In the genomic region with DNA sequence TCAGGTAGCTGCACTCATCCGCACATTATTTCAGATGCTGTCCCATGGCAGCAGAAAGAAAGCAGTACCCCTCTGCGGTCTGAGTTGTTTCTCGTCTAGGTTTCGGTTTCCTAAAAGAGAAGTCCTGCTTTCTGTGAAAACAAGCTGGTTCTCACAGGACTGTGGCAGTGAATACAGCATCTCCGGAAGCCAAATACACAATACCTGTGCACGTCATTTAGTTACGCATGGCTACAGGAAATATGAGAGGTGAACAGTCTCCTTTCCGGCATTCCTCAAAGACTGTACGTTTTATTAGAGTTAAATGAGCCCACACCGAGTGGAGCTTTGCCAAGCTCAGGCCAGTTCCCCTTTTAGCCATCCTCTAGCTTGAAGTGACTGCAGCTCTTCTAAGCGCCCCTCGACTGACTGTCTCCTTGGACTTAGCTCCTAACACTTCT, we compare ENCODE assay signal across 8 mouse cellular contexts. TPM values are rescaled to one million over a fixed set of nuclear protein-coding genes. Genes with fewer than 3 reads are reported as not detected.
DNase-seq lines count a peak whose midpoint lies in the region; ATAC-seq and TF ChIP-seq lines count a peak whose summit lies in the region.

No protein-coding gene starts in this region.

- TF ChIP-seq CTCF in hindbrain, postnatal 0 days (IDR thresholded peaks at IDR 0.05; ENCODE audit: low read depth): no peak
- TF ChIP-seq CTCF in kidney, adult 2 months (conservative IDR thresholded peaks at IDR 0.05; ENCODE audit: insufficient read depth, insufficient read length, low read depth, low read length): no peak

- no peak for ATAC-seq in hindbrain, postnatal 0 days
- ATAC-seq in lung, embryonic 16.5 days (ENCODE audit: low read depth): no peak

- H3K4me1 ChIP-seq in hindbrain, postnatal 0 days (ENCODE audit: insufficient read depth, low read length): no peaks in the 10 kb centered on the region
- H3K4me1 ChIP-seq in hindbrain, embryonic 10.5 days (replicated peaks): peaks cover 12% of the 10 kb centered on the region; the same call in 1 of the 2 replicates
- peaks cover 34% of the 10 kb centered on the region for H3K4me1 ChIP-seq in erythroblast, embryonic 14.5 days (ENCODE audit: control insufficient read depth)
- peaks cover 14% of the 10 kb centered on the region; the same call in 1 of the 2 replicates for H3K4me1 ChIP-seq in kidney, adult 2 months (ENCODE audit: control insufficient read depth, insufficient read depth, low read length)
- no peaks in the 10 kb centered on the region for H3K4me1 ChIP-seq in lung, embryonic 16.5 days (replicated peaks; ENCODE audit: control insufficient read depth, insufficient read depth, low read length)

- peak overlapping the region; percentile 31; the same call in 1 of the 2 replicates for H3K4me2 ChIP-seq in hindbrain, postnatal 0 days (ENCODE audit: low read depth, low read length)
- H3K4me2 ChIP-seq in lung, embryonic 16.5 days (ENCODE audit: low read depth, low read length): peak overlapping the region; percentile 36

- no peak overlapping the region for H3K4me3 ChIP-seq in hindbrain, postnatal 0 days (ENCODE audit: low read length)
- H3K4me3 ChIP-seq in hindbrain, embryonic 10.5 days: no peak overlapping the region
- peak overlapping the region; percentile 58 for H3K4me3 ChIP-seq in erythroblast, embryonic 14.5 days (replicated peaks)
- H3K4me3 ChIP-seq in kidney, adult 2 months (ENCODE audit: insufficient read depth, low read depth, low read length): peak overlapping the region; percentile 40
- peak overlapping the region; percentile 5; the same call in 1 of the 2 replicates for H3K4me3 ChIP-seq in lung, embryonic 16.5 days (ENCODE audit: low read length)

- H3K9ac ChIP-seq in hindbrain, postnatal 0 days (replicated peaks; ENCODE audit: low read length): no peak overlapping the region
- H3K9ac ChIP-seq in lung, embryonic 16.5 days (ENCODE audit: low read length): peak overlapping the region; percentile 5

- intact Hi-C loops in left cerebral cortex, postnatal 36 days (cut with DNase I): no loop called here

- peak overlapping the region; percentile 22; the same call in 1 of the 2 replicates for H3K27ac ChIP-seq in hindbrain, postnatal 0 days
- no peak overlapping the region for H3K27ac ChIP-seq in hindbrain, embryonic 10.5 days
- peak overlapping the region; percentile 95 for H3K27ac ChIP-seq in kidney, adult 2 months (ENCODE audit: insufficient read depth, low read depth, low read length)
- peak overlapping the region; percentile 58 for H3K27ac ChIP-seq in lung, embryonic 16.5 days (ENCODE audit: low read length)

- H3K36me3 ChIP-seq in hindbrain, postnatal 0 days (ENCODE audit: insufficient read depth, low read length): no peaks in the 10 kb centered on the region
- no peaks in the 10 kb centered on the region for H3K36me3 ChIP-seq in hindbrain, embryonic 10.5 days
- no peaks in the 10 kb centered on the region; the same call in 1 of the 2 replicates for H3K36me3 ChIP-seq in erythroblast, embryonic 14.5 days (ENCODE audit: control insufficient read depth)
- no peaks in the 10 kb centered on the region for H3K36me3 ChIP-seq in kidney, adult 2 months (ENCODE audit: control insufficient read depth, insufficient read depth, low read length)
- H3K36me3 ChIP-seq in lung, embryonic 16.5 days (ENCODE audit: control insufficient read depth, insufficient read depth, low read length): no peaks in the 10 kb centered on the region
- H3K36me3 ChIP-seq in splenic B cell, adult 2 months (ENCODE audit: control insufficient read depth, insufficient read depth, low read length, poor library complexity, severe bottlenecking): no peaks in the 10 kb centered on the region; the same call in 1 of the 2 replicates

- 53% methylated on average over 12 of the region's 12 CpGs for WGBS in hindbrain, postnatal 0 days
- WGBS in hindbrain, embryonic 10.5 days: 71% methylated on average over 12 of the region's 12 CpGs
- WGBS in kidney, adult 2 months: 20% methylated on average over 12 of the region's 12 CpGs
- WGBS in lung, embryonic 16.5 days: 44% methylated on average over 12 of the region's 12 CpGs

- no peak for TF ChIP-seq POLR2A in kidney, adult 2 months (IDR thresholded peaks at IDR 0.05; ENCODE audit: low read depth, low read length)

- no peaks in the 10 kb centered on the region for H3K9me3 ChIP-seq in hindbrain, postnatal 0 days (ENCODE audit: low read length)
- H3K9me3 ChIP-seq in hindbrain, embryonic 10.5 days: no peaks in the 10 kb centered on the region
- H3K9me3 ChIP-seq in erythroblast, embryonic 14.5 days (ENCODE audit: control insufficient read depth, low read length): no peaks in the 10 kb centered on the region
- no peaks in the 10 kb centered on the region for H3K9me3 ChIP-seq in lung, embryonic 16.5 days (ENCODE audit: control insufficient read depth, low read length)

- DNase-seq in hindbrain, postnatal 0 days (ENCODE audit: low spot score): no peak
- DNase-seq in hindbrain, embryonic 10.5 days (ENCODE audit: low spot score): no peak
- DNase-seq in kidney, adult 2 months: peak; percentile 62
- peak; percentile 77 for DNase-seq in splenic B cell, adult 2 months (ENCODE audit: low read depth, low spot score)
- DNase-seq in urinary bladder, adult 2 months (ENCODE audit: low spot score): no peak
- DNase-seq in left cerebral cortex, postnatal 36 days (ENCODE audit: low spot score in 2 of 2): no peak

- H3K27me3 ChIP-seq in hindbrain, postnatal 0 days (ENCODE audit: insufficient read depth, low read length): no peaks in the 10 kb centered on the region
- H3K27me3 ChIP-seq in hindbrain, embryonic 10.5 days (ENCODE audit: insufficient read depth, poor library complexity, severe bottlenecking): no peaks in the 10 kb centered on the region
- H3K27me3 ChIP-seq in erythroblast, embryonic 14.5 days (ENCODE audit: control insufficient read depth): no peaks in the 10 kb centered on the region
- no peaks in the 10 kb centered on the region for H3K27me3 ChIP-seq in kidney, adult 2 months (replicated peaks; ENCODE audit: control insufficient read depth, insufficient read depth, low read length)
- H3K27me3 ChIP-seq in lung, embryonic 16.5 days (ENCODE audit: control insufficient read depth, insufficient read depth, low read depth, low read length): no peaks in the 10 kb centered on the region
- H3K27me3 ChIP-seq in splenic B cell, adult 2 months (ENCODE audit: control insufficient read depth, insufficient read depth, low read length, poor library complexity, severe bottlenecking): no peaks in the 10 kb centered on the region

RNA-seq across cellular contexts. Expression of a gene that starts 10.7 kb away (rescaled TPM):
- 35.3 and 42.2 TPM in 2 replicates for total RNA-seq in hindbrain, postnatal 0 days (2014; rRNA removed)
- polyA plus RNA-seq in hindbrain, postnatal 0 days (2015; fragmentation: Nextera tagmentation; extraction: Ambion mirVana): 33.9 and 35.4 TPM in 2 replicates
- polyA plus RNA-seq in hindbrain, embryonic 10.5 days (2016; fragmentation: Nextera tagmentation; extraction: Ambion mirVana): 50.7 and 79.2 TPM in 2 replicates
- polyA plus RNA-seq in erythroblast, embryonic 14.5 days (2012): 0.19 and 0.27 TPM in 2 replicates
- polyA plus RNA-seq in kidney, adult 2 months (2012; rRNA removed): 5.6 and 6.8 TPM in 2 replicates
- polyA plus RNA-seq in lung, embryonic 16.5 days (2015; fragmentation: Nextera tagmentation; extraction: Ambion mirVana): 56.1 and 58.6 TPM in 2 replicates
- polyA plus RNA-seq in urinary bladder, adult 2 months (2012; rRNA removed): 25.9 and 26.4 TPM in 2 replicates
- total RNA-seq in left cerebral cortex, postnatal 36 days (2021): 10 to 100 TPM; 28.5 to 37.2 TPM

RNA-seq across cellular contexts. Expression of a gene that starts 26.1 kb away (rescaled TPM):
- total RNA-seq in hindbrain, postnatal 0 days (2014; rRNA removed): 0.36 and 2.1 TPM in 2 replicates
- 3.1 and 3.8 TPM in 2 replicates for polyA plus RNA-seq in hindbrain, postnatal 0 days (2015; fragmentation: Nextera tagmentation; extraction: Ambion mirVana)
- polyA plus RNA-seq in hindbrain, embryonic 10.5 days (2016; fragmentation: Nextera tagmentation; extraction: Ambion mirVana): 4.0 and 6.3 TPM in 2 replicates
- 0.02 and 0.10 TPM in 2 replicates for polyA plus RNA-seq in erythroblast, embryonic 14.5 days (2012)
- polyA plus RNA-seq in kidney, adult 2 months (2012; rRNA removed): 0.22 and 0.29 TPM in 2 replicates
- 3.0 and 3.8 TPM in 2 replicates for polyA plus RNA-seq in lung, embryonic 16.5 days (2015; fragmentation: Nextera tagmentation; extraction: Ambion mirVana)
- 0.47 and 1.2 TPM in 2 replicates for polyA plus RNA-seq in urinary bladder, adult 2 months (2012; rRNA removed)
- 1 to 10 TPM; 2.6 to 3.1 TPM for total RNA-seq in left cerebral cortex, postnatal 36 days (2021)

RNA-seq across cellular contexts. Expression of a gene that starts 40.8 kb away (rescaled TPM):
- total RNA-seq in hindbrain, postnatal 0 days (2014; rRNA removed): 3.6 and 3.8 TPM in 2 replicates
- 6.8 and 9.7 TPM in 2 replicates for polyA plus RNA-seq in hindbrain, postnatal 0 days (2015; fragmentation: Nextera tagmentation; extraction: Ambion mirVana)
- polyA plus RNA-seq in hindbrain, embryonic 10.5 days (2016; fragmentation: Nextera tagmentation; extraction: Ambion mirVana): 38.4 and 59.5 TPM in 2 replicates
- polyA plus RNA-seq in erythroblast, embryonic 14.5 days (2012): 1.2 and 2.4 TPM in 2 replicates
- polyA plus RNA-seq in kidney, adult 2 months (2012; rRNA removed): 0.03 TPM in 1 of 2 replicates, not detected in the other
- 55.1 and 59.5 TPM in 2 replicates for polyA plus RNA-seq in lung, embryonic 16.5 days (2015; fragmentation: Nextera tagmentation; extraction: Ambion mirVana)
- polyA plus RNA-seq in urinary bladder, adult 2 months (2012; rRNA removed): 0.96 and 1.1 TPM in 2 replicates
- under 1 TPM; 0.49 to 0.57 TPM for total RNA-seq in left cerebral cortex, postnatal 36 days (2021)

Comparison
In these comparisons a context has a peak if more than half of its experiments do, and no peak if none do; other contexts are left out.
1. DNase-seq: peak in kidney, adult 2 months (single experiment) and splenic B cell, adult 2 months (single experiment); none in hindbrain, postnatal 0 days (single experiment), hindbrain, embryonic 10.5 days (single experiment), urinary bladder, adult 2 months (single experiment) and left cerebral cortex, postnatal 36 days (0 of 2).
2. H3K4me3 ChIP-seq: peak in erythroblast, embryonic 14.5 days (single experiment), kidney, adult 2 months (single experiment) and lung, embryonic 16.5 days (single experiment); none in hindbrain, postnatal 0 days (single experiment) and hindbrain, embryonic 10.5 days (single experiment).